8 mouse cellular contexts compared by ENCODE assay signal in genomic region chr3:37379930-37380881, GRCm38 (mm10). TPM values are rescaled to one million over a fixed set of nuclear protein-coding genes. Genes with fewer than 3 reads are reported as not detected.
DNase-seq lines count a peak whose midpoint lies in the region; ATAC-seq lines count a peak whose summit lies in the region.
"Had no signal": no experiment of that assay in that cellular context is flagged by ENCODE, and none has a peak within 500 bp of the region (broad histone marks: within the 10 kb centered on the region; RNA-seq: fewer than 3 reads in every experiment).

No protein-coding gene starts in this region.

- no peaks in the 10 kb centered on the region for H3K36me3 ChIP-seq in limb, embryonic 12.5 days
- no peaks in the 10 kb centered on the region for H3K36me3 ChIP-seq in hindbrain, embryonic 12.5 days
- H3K36me3 ChIP-seq: hindbrain, embryonic 15.5 days had no signal

- H3K27me3 ChIP-seq in limb, embryonic 12.5 days: no peaks in the 10 kb centered on the region
- H3K27me3 ChIP-seq in hindbrain, embryonic 12.5 days: no peaks in the 10 kb centered on the region
- H3K27me3 ChIP-seq: hindbrain, embryonic 15.5 days had no signal

- H3K9ac ChIP-seq in limb, embryonic 12.5 days (replicated peaks): no peak overlapping the region
- H3K9ac ChIP-seq in hindbrain, embryonic 12.5 days: no peak overlapping the region
- H3K9ac ChIP-seq: hindbrain, embryonic 15.5 days had no signal

- WGBS in limb, embryonic 12.5 days: 57% methylated on average over 18 of the region's 18 CpGs
- 74% methylated on average over 18 of the region's 18 CpGs for WGBS in hindbrain, embryonic 12.5 days

- peak overlapping the region; percentile 57 for H3K27ac ChIP-seq in limb, embryonic 12.5 days
- no peak overlapping the region for H3K27ac ChIP-seq in hindbrain, embryonic 12.5 days
- H3K27ac ChIP-seq: hindbrain, embryonic 15.5 days had no signal

- no peak overlapping the region for H3K4me3 ChIP-seq in limb, embryonic 12.5 days (replicated peaks)
- H3K4me3 ChIP-seq in hindbrain, embryonic 12.5 days: no peak overlapping the region
- H3K4me3 ChIP-seq: hindbrain, embryonic 15.5 days had no signal

- 0 out of 2 replicates have a peak, but pooled peaks have one; percentile 28 for ATAC-seq in limb, embryonic 12.5 days (ENCODE audit: insufficient number of reproducible peaks, insufficient read depth, low FRiP score, low TSS enrichment, low read depth)
- ATAC-seq in inflammation-experienced regulatory T-cells, adult 6 months: no peak
- no peak for ATAC-seq in hindbrain, embryonic 12.5 days (ENCODE audit: low FRiP score)

- H3K9me3 ChIP-seq in limb, embryonic 12.5 days: no peaks in the 10 kb centered on the region
- H3K9me3 ChIP-seq in hindbrain, embryonic 12.5 days (replicated peaks): no peaks in the 10 kb centered on the region
- H3K9me3 ChIP-seq: hindbrain, embryonic 15.5 days had no signal

- H3K4me1 ChIP-seq in limb, embryonic 12.5 days (replicated peaks): peaks cover 41% of the 10 kb centered on the region
- 0 out of 2 replicates have a peak, but pooled peaks cover 5% of the 10 kb centered on the region for H3K4me1 ChIP-seq in hindbrain, embryonic 12.5 days
- H3K4me1 ChIP-seq: hindbrain, embryonic 15.5 days had no signal

- intact Hi-C loops in left cerebral cortex, postnatal 14 days (cut with DNase I): no loop called here

- peak; percentile 6 to 9 for DNase-seq in left cerebral cortex, postnatal 14 days (ENCODE audit: low spot score in 2 of 2)
- DNase-seq in left cerebral cortex, adult 11 months (ENCODE audit: low spot score): no peak
- DNase-seq in cerebellum, postnatal 10 days: peak; percentile 35 to 67
- peak; percentile 83 for DNase-seq in gastrocnemius, adult 8-10 months (ENCODE audit: low spot score in 2 of 2)

- H3K4me2 ChIP-seq in limb, embryonic 12.5 days: no peak overlapping the region
- no peak overlapping the region for H3K4me2 ChIP-seq in hindbrain, embryonic 12.5 days (replicated peaks)
- H3K4me2 ChIP-seq: hindbrain, embryonic 15.5 days had no signal

RNA-seq across cellular contexts. Expression of gene Fgf2, which starts 32.1 kb away (rescaled TPM):
- total RNA-seq in left cerebral cortex, postnatal 14 days (2021): 1 to 10 TPM; 3.1 to 4.1 TPM
- total RNA-seq in gastrocnemius, adult 8-10 months (2022): 10 to 100 TPM in 1 of 4 experiments, 1 to 10 TPM in 3; 5.9 to 11.5 (median 7.3) TPM
- polyA plus RNA-seq in limb, embryonic 12.5 days (2016; fragmentation: Nextera tagmentation; extraction: Ambion mirVana): 1.9 and 3.0 TPM in 2 replicates
- 1 to 10 TPM; 1.5 to 2.6 (median 1.9) TPM for polyA plus RNA-seq in inflammation-experienced regulatory T-cells, adult 6 months (2017; shearing (Covaris generic))
- polyA plus RNA-seq in hindbrain, embryonic 12.5 days (2016; fragmentation: Nextera tagmentation; extraction: Ambion mirVana): 0.91 and 1.0 TPM in 2 replicates

RNA-seq across cellular contexts. Expression of gene Spata5, which starts 39.5 kb away (rescaled TPM):
- 10 to 100 TPM; 18.8 to 24.4 TPM for total RNA-seq in left cerebral cortex, postnatal 14 days (2021)
- total RNA-seq in gastrocnemius, adult 8-10 months (2022): 10 to 100 TPM; 10.2 to 12.4 (median 11.6) TPM
- 47.8 and 47.9 TPM in 2 replicates for polyA plus RNA-seq in limb, embryonic 12.5 days (2016; fragmentation: Nextera tagmentation; extraction: Ambion mirVana)
- polyA plus RNA-seq in inflammation-experienced regulatory T-cells, adult 6 months (2017; shearing (Covaris generic)): 10 to 100 TPM; 21.3 to 27.3 (median 26.5) TPM
- polyA plus RNA-seq in hindbrain, embryonic 12.5 days (2016; fragmentation: Nextera tagmentation; extraction: Ambion mirVana): 31.0 and 35.3 TPM in 2 replicates

RNA-seq across cellular contexts. Expression of gene Nudt6, which starts 39.8 kb away (rescaled TPM):
- 1 to 10 TPM; 6.3 to 7.4 TPM for total RNA-seq in left cerebral cortex, postnatal 14 days (2021)
- total RNA-seq in gastrocnemius, adult 8-10 months (2022): 10 to 100 TPM; 24.8 to 33.1 (median 31.6) TPM
- 3.8 and 4.0 TPM in 2 replicates for polyA plus RNA-seq in limb, embryonic 12.5 days (2016; fragmentation: Nextera tagmentation; extraction: Ambion mirVana)
- 10 to 100 TPM in 2 of 3 experiments, 1 to 10 TPM in 1; 9.8 to 19.2 (median 14.1) TPM for polyA plus RNA-seq in inflammation-experienced regulatory T-cells, adult 6 months (2017; shearing (Covaris generic))
- 4.2 and 5.1 TPM in 2 replicates for polyA plus RNA-seq in hindbrain, embryonic 12.5 days (2016; fragmentation: Nextera tagmentation; extraction: Ambion mirVana)
